Mouse (Mus musculus) testis, adult 2 months (tissue): Measurements from ENCODE around the gene Apba3.

Experiments
- CTCF ChIP-seq: fragments of 200-500 bp; IDR thresholded peaks from 2 replicates; pipeline ENCODE4 v1.5.1; 2012; ENCODE audit warnings: low read depth, mild to moderate bottlenecking, inconsistent platforms, low read length, moderate library complexity; ENCODE audit not compliant: control insufficient read depth, insufficient read depth, insufficient replicate concordance
- POLR2A ChIP-seq: fragments of 200-500 bp; IDR thresholded peaks from 2 replicates; pipeline ENCODE4 v1.6.1; 2012; ENCODE audit warnings: low read depth, mild to moderate bottlenecking, inconsistent platforms, low read length, moderate library complexity; ENCODE audit not compliant: control insufficient read depth

DNA sequence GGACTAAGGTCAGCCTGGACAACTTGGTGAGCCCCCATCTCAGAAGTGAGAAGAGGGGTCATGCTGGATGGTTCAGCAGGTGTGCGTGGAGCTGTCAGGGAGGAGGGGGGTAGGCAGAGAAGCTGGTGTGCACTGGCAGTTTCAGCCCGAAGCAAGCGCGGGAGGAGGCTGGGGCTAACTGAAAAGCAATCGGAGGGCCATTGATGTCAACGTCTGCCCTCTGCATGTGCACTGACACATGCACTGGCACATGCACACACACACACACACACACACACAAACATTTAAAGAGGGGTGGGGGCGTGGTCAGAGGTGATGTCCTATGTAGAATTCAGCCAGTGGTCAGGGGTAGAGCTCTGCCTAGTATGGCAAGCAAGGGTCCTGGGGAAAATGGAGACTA lies 35.3 kb upstream of the Apba3 start:
- TF ChIP-seq POLR2A (no peak), CTCF (no peak)
